Mouse (Mus musculus) CH12.LX (cell line): ENCODE measurements around the gene Thrb. TPM values are rescaled to one million over a fixed set of nuclear protein-coding genes. Genes with fewer than 3 reads are reported as not detected.

Experiments
- DNase-seq: peaks from one replicate; pipeline ENCODE4 v3.0.0-alpha.2; 2013; ENCODE audit errors: extremely low read depth
- H3K27ac ChIP-seq: 2 replicates; pipeline ENCODE4 v1.5.1; 2012; ENCODE audit warnings: low read depth, mild to moderate bottlenecking, control low read depth, moderate library complexity; ENCODE audit not compliant: insufficient read depth
- H3K27me3 ChIP-seq: replicated peaks from 2 replicates; pipeline ENCODE3; 2012; ENCODE audit warnings: inconsistent platforms
- H3K36me3 ChIP-seq, 2 experiments: replicated peaks in 1 of 2; 2 replicates each; pipeline versions ENCODE3 to v1.6.1; 2012; ENCODE audit warnings: inconsistent platforms in 1 of 2, low read length in 1 of 2, mild to moderate bottlenecking in 1 of 2, mixed read lengths in 1 of 2, moderate library complexity in 1 of 2; ENCODE audit not compliant: control insufficient read depth in 1 of 2, insufficient read depth in 1 of 2
- H3K4me1 ChIP-seq, 2 experiments: 2 replicates each; pipeline ENCODE4 v1.6.1; 2012; ENCODE audit warnings: inconsistent platforms in 1 of 2, moderate library complexity in 1 of 2; ENCODE audit not compliant: insufficient read depth in 2 of 2, control insufficient read depth in 1 of 2
- H3K4me2 ChIP-seq: 2 replicates; pipeline ENCODE4 v1.6.1; 2012; ENCODE audit warnings: low read depth, mild to moderate bottlenecking, control low read depth; ENCODE audit not compliant: poor library complexity, insufficient read depth, severe bottlenecking
- H3K4me3 ChIP-seq, 3 experiments: fragments of 150-350 bp in 1 of 3; sonication (generic) in 1 of 3; replicated peaks in 1 of 3; 2 replicates each; pipeline versions ENCODE3 to v1.5.1; 2011 to 2012; ENCODE audit warnings: low read depth in 2 of 3, low read length in 2 of 3, mild to moderate bottlenecking in 2 of 3, moderate library complexity in 2 of 3, control low read depth in 1 of 3, improper control_type of control experiment in 1 of 3, inconsistent platforms in 1 of 3, mixed read lengths in 1 of 3; ENCODE audit not compliant: poor library complexity in 1 of 3
- H3K79me2 ChIP-seq: replicated peaks from 2 replicates; pipeline ENCODE4 v1.6.1; 2012; ENCODE audit warnings: mild to moderate bottlenecking, moderate library complexity; ENCODE audit not compliant: control insufficient read depth, poor library complexity, insufficient read depth, severe bottlenecking; ENCODE audit errors: extremely low read depth
- H3K9ac ChIP-seq: 2 replicates; pipeline ENCODE4 v1.6.1; 2012; ENCODE audit warnings: low read depth, mild to moderate bottlenecking, control low read depth, moderate library complexity; ENCODE audit not compliant: insufficient read depth
- H3K9me3 ChIP-seq: replicated peaks from 2 replicates; pipeline ENCODE3; 2012; ENCODE audit warnings: low read length, inconsistent platforms, mixed read lengths
- BHLHE40 ChIP-seq: IDR thresholded peaks from 2 replicates; pipeline ENCODE4 v1.6.1; 2011; ENCODE audit warnings: mild to moderate bottlenecking, low read depth, low read length, improper control_type of control experiment
- CHD2 ChIP-seq: IDR thresholded peaks from 2 replicates; pipeline ENCODE4 v1.6.1; 2011; ENCODE audit warnings: low read length, improper control_type of control experiment
- CTCF ChIP-seq, 2 experiments: IDR thresholded peaks in 1 of 2; conservative IDR thresholded peaks in 1 of 2; 2 replicates each; pipeline ENCODE4 v1.5.1; 2011 to 2012; ENCODE audit warnings: low read depth in 2 of 2, low read length in 2 of 2, improper control_type of control experiment in 1 of 2, inconsistent platforms in 1 of 2, mild to moderate bottlenecking in 1 of 2, moderate library complexity in 1 of 2
- E2F4 ChIP-seq: IDR thresholded peaks from 2 replicates; pipeline ENCODE4 v1.6.1; 2011; ENCODE audit warnings: low read depth, low read length, improper control_type of control experiment; ENCODE audit not compliant: insufficient replicate concordance
- ELF1 ChIP-seq: IDR thresholded peaks from 2 replicates; pipeline ENCODE4 v1.6.1; 2014; ENCODE audit warnings: low read depth, mild to moderate bottlenecking, inconsistent platforms, low read length, improper control_type of control experiment
- EP300 ChIP-seq: IDR thresholded peaks from 2 replicates; pipeline ENCODE4 v1.6.1; 2011; ENCODE audit warnings: low read length, improper control_type of control experiment
- ETS1 ChIP-seq: conservative IDR thresholded peaks from 2 replicates; pipeline ENCODE4 v1.6.1; 2012; ENCODE audit warnings: low read depth, mild to moderate bottlenecking, inconsistent platforms, low read length, improper control_type of control experiment, moderate library complexity
- HCFC1 ChIP-seq: IDR thresholded peaks from 2 replicates; pipeline ENCODE4 v1.6.1; 2012; ENCODE audit warnings: low read depth, mild to moderate bottlenecking, inconsistent platforms, low read length, improper control_type of control experiment
- IRF4 ChIP-seq: IDR thresholded peaks from 2 replicates; pipeline ENCODE4 v1.6.1; 2014; ENCODE audit warnings: low read depth, mild to moderate bottlenecking, inconsistent platforms, low read length, improper control_type of control experiment
- JUN ChIP-seq: IDR thresholded peaks from 2 replicates; pipeline ENCODE4 v1.6.1; 2011; ENCODE audit warnings: low read depth, mild to moderate bottlenecking, low read length, improper control_type of control experiment, moderate library complexity; ENCODE audit not compliant: insufficient read depth
- KAT2A ChIP-seq: IDR thresholded peaks from 2 replicates; pipeline ENCODE4 v1.6.1; 2012; ENCODE audit warnings: low read length, improper control_type of control experiment, inconsistent platforms; ENCODE audit not compliant: insufficient replicate concordance
- MAFK ChIP-seq: IDR thresholded peaks from 2 replicates; pipeline ENCODE4 v1.6.1; 2011; ENCODE audit warnings: low read length, improper control_type of control experiment; ENCODE audit not compliant: insufficient replicate concordance
- MAX ChIP-seq: IDR thresholded peaks from 2 replicates; pipeline ENCODE4 v1.6.1; 2011; ENCODE audit warnings: low read length, improper control_type of control experiment
- MXI1 ChIP-seq: IDR thresholded peaks from 2 replicates; pipeline ENCODE4 v1.6.1; 2011; ENCODE audit warnings: mild to moderate bottlenecking, low read depth, low read length, improper control_type of control experiment
- NRF1 ChIP-seq: IDR thresholded peaks from 2 replicates; pipeline ENCODE4 v1.6.1; 2014; ENCODE audit warnings: low read depth, mild to moderate bottlenecking, inconsistent platforms, low read length, improper control_type of control experiment, moderate library complexity
- RAD21 ChIP-seq: IDR thresholded peaks from 2 replicates; pipeline ENCODE4 v1.6.1; 2011; ENCODE audit warnings: low read depth, mild to moderate bottlenecking, low read length, improper control_type of control experiment, moderate library complexity
- SMC3 ChIP-seq: IDR thresholded peaks from 2 replicates; pipeline ENCODE4 v1.6.1; 2011; ENCODE audit warnings: low read depth, low read length, improper control_type of control experiment
- TCF12 ChIP-seq: IDR thresholded peaks from 2 replicates; pipeline ENCODE4 v1.6.1; 2014; ENCODE audit warnings: low read depth, mild to moderate bottlenecking, inconsistent platforms, low read length, improper control_type of control experiment
- UBTF ChIP-seq: IDR thresholded peaks from 2 replicates; pipeline ENCODE4 v1.6.1; 2012; ENCODE audit warnings: low read depth, mild to moderate bottlenecking, inconsistent platforms, low read length, improper control_type of control experiment, moderate library complexity
- ZKSCAN1 ChIP-seq: IDR thresholded peaks from 2 replicates; pipeline ENCODE4 v1.6.1; 2012; ENCODE audit warnings: low read depth, inconsistent platforms, low read length, improper control_type of control experiment, borderline replicate concordance
- ZNF384 ChIP-seq: IDR thresholded peaks from 2 replicates; pipeline ENCODE4 v1.6.1; 2012; ENCODE audit warnings: low read depth, low read length, improper control_type of control experiment, inconsistent platforms
- dilution Hi-C: fragments of 300-500 bp; cut with MboI; formaldehyde crosslinking; loops from 2 replicates; pipeline ENCODE4 v1.14.3; 2020; ENCODE audit warnings: low sequenced_read_pairs; ENCODE audit not compliant: extremely low pct_unique_long_range_greater_than_20kb, extremely low pct_ligation_motif_present
- in situ Hi-C: fragments of 300-500 bp; cut with MboI; formaldehyde crosslinking; loops from 3 replicates; pipeline ENCODE4 v1.14.3; 2019; ENCODE audit warnings: low sequenced_read_pairs, low pct_ligation_motif_present, low pct_unique_long_range_greater_than_20kb, mixed read lengths
- polyA plus RNA-seq: library from polyadenylated mRNA; unstranded; fragments of >175 nt; gene quantifications from 2 replicates; pipeline ENCODE4 v1.2.1, GENCODE M21; 2012; ENCODE audit warnings: low read depth; ENCODE audit not compliant: insufficient read length
- total RNA-seq, 2 experiments: library from RNA; depleted of rRNA; stranded (reverse); fragments of 300-350 nt in 1 of 2; fragments of >200 nt in 1 of 2; gene quantifications; 2 replicates each; pipeline ENCODE4 v1.2.3; 2012 to 2014

The Thrb gene
- total and polyA plus RNA-seq, 3 experiments = 0.56 to 1.6 (median 0.60) TPM

- Histone ChIP-seq H3K36me3 (no peaks in the 10 kb centered on the region), H3K9me3 (no peaks in the 10 kb centered on the region), H3K27ac (no peak overlapping the region), H3K4me3 (no peak overlapping the region), H3K4me1 (no peaks in the 10 kb centered on the region), H3K9ac (no peak overlapping the region), H3K79me2 (no peaks in the 10 kb centered on the region), H3K27me3 (no peaks in the 10 kb centered on the region), H3K4me2 (no peak overlapping the region)
- no peak for TF ChIP-seq CTCF (conservative IDR thresholded peaks at IDR 0.05 in 1 of 2, IDR thresholded peaks at IDR 0.05 in 1 of 2; ENCODE audit: low read depth in 2 of 2, low read length in 2 of 2)
- no peak for TF ChIP-seq CHD2
- no peak for TF ChIP-seq IRF4
- no peak for TF ChIP-seq NRF1
- TF ChIP-seq SMC3 = no peak
- no peak for TF ChIP-seq MXI1
- dilution Hi-C loops = no loop called here
- in situ Hi-C loops = no loop called here
- no peak for DNase-seq
Measured at GRCm38 (mm10) chr14:17728889-17729288, 68.8 kb downstream of the Thrb start.

GRCm38 (mm10) chr14:17731020-17731419, 71.0 kb downstream of the Thrb start:
- Histone ChIP-seq H3K9me3 (no peaks in the 10 kb centered on the region), H3K27me3 (no peaks in the 10 kb centered on the region), H3K36me3 (no peaks in the 10 kb centered on the region), H3K27ac (no peak overlapping the region), H3K4me1 (peaks cover 0 to 2% of the 10 kb centered on the region in 2 experiments; a peak in 2 of 4 replicates), H3K9ac (no peak overlapping the region), H3K79me2 (no peaks in the 10 kb centered on the region), H3K4me3 (no peak overlapping the region), H3K4me2 (no peak overlapping the region)
- in situ Hi-C loops (no loop called here), dilution Hi-C loops (no loop called here)
- TF ChIP-seq E2F4 (no peak), CHD2 (no peak), RAD21 (no peak), JUN (no peak), TCF12 (no peak), ETS1 (no peak), ZNF384 (no peak), BHLHE40 (no peak), ZKSCAN1 (no peak), ELF1 (no peak), MAFK (no peak), KAT2A (no peak), NRF1 (no peak), UBTF (no peak), MAX (no peak), HCFC1 (no peak), EP300 (no peak)
- no peak for DNase-seq
